Mouse (Mus musculus) kidney, postnatal 10 days (tissue): ENCODE measurements around the gene Aebp1.
"Not testable (repeated sequence)": the region's sequence is repeated elsewhere in the genome, so short reads cannot be mapped to it uniquely, and the experiment has no call there.

Experiments
- DNase-seq: peaks from one replicate; pipeline ENCODE4 v3.0.0; 2021; ENCODE audit warnings: mixed read lengths

The Aebp1 gene

DNA sequence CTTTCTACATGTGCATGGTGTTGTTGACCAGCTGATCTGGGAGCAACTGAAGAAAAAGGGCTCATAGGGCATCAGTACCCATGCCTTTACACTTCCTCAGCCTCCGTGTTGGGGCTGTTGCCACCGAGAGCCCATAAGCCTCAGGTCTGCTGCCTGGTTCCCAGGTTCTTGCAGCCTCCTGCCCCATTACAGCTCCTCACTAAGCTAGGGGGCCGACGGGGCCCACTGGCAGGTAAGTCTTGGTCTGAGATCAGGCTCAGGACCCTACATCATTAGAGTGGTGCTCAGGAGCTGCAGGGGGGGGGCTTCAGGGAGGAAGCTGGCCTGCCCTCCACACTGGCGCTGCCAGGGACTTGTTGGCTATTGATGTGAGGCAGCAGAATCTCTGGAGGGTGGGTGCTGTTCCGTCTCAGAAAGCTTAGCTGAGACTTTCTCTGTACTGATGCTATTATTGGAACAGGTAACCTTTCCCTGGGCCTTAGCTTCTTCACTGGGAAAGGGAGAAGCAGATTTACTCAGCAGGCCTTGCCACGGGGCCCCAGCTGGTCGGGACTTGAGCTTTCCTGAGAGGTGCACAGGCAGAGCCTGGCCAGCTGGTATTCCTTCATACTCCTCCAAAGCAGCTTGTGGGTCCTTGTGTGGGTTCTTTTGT lies 5.1 kb upstream of the Aebp1 start:
- DNase-seq: no peak

DNA sequence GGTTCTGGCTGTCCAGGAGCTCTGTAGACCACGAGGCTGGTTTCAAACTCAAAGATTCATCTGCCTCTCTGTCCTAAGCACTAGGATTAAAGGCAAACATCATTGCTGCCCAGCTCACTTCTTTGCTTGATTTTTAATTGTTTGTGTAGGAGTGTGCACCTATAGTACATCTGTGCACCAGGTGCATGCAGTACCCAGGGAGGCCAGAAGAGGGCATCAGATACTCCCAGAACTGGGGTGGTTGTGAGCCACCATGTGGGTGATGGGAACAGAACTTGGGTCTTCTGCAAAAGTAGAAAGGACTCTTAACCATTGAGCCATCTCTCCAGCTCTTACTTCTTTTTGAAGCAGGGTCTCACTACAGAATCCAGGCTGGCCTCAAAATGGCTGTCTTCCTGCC lies 3.0 kb upstream of the Aebp1 start:
- DNase-seq: peak; percentile 18

DNA sequence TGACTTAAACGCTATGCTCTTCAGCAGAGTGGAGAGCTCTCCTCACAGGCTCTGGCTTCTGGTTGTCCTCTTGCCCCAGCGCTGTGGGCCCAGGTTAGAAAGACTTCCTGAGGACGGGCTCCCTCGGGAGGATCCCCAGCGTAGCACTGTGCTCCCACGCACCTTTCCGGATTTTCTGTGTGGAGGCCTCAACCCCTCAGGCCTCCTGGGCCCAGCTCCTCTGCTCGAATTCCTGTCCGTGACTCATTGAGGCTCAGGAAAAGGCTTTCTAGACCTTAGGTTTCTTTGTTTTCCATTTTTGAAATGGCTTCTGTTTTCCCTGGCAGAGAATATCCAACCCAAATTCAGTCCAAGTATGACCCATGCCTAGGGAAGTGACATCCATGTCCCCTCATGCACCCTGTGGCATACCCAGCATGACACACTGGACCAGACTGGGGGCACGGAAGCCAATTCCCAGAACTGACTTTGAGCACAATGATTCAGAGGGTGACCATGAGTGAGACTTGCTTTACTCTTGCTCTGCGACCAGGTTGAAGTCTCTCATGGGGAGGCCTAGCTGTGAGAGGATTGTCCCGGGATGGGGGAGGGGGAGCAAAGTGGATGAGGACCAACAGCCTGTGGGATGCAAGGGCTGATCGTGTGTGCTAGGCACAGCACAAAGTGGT lies 1.7 kb upstream of the Aebp1 start:
- DNase-seq: no peak

DNA sequence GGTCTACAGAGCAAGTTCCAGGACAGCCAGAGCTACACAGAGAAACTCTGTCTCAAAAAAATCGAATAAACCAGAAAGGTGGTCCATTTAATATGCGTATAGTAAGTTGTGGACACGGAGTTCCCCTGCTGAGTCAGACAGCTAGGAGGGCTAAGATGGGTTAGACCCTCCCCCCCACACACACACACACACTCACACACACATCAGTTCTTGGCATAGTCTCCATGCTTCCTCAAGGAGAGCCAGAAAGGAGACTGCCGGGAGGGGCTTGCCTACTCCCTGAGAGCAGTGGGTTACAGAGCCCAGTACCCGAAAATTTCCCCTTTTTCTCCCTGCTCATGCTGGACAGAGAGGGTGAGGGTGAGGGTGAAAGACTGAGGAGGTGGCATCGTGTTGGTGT lies 1.1 kb upstream of the Aebp1 start:
- no peak for DNase-seq

DNA sequence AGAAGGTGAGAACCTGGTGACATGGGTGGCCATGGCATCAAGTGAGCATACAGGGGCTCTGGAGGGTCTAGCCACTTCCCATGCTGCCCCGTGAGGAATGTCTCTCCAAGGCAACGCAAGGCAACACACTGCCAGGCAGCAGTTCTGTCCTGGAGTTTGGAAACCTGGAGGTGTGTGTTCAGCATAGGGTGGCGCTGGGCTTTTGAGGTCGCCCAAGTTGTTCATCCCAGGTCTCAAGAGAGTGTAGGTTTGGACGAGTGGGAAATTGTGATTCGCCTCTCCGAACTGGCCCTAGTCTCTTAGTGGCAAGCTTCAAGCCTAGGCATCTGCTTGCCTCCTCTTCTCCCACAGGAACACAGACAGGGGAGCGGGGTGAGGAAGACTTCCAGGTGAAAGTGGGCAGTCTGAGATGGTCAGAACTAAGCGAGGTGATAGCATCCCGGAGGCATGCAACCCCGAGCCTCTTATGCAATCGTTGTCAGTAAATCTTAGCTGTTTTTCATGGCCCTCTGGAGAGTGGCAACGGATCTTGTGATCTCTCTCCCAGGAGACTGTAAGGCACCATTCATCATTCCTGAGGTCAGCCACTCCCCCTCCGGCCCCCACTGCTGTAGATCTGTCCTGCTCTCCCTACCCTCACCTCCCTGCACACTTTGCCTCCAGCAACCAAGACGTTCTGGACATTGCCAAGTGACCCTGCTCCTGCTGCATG lies 803 bp downstream of the Aebp1 start:
- peak; percentile 69 for DNase-seq

DNA sequence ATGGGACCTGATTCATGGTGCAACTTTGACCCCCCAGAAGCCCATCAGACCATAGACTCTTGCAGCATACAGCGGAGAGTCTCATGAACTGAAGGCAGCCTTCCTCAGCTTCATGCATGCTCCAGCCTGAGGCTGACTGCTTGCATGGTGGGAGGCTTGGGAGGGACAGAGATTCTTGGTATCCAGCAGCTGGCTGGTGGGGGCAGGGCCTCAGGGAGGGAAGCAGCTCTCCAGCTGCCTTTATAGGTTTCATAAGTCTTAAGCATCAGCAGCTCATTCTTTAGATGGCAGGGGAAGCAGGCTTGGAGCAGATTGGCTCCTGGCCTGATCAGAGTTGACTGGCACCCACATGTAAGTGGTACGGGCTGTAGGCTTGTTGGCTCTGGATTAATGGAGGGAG lies 5.4 kb downstream of the Aebp1 start:
- peak; percentile 57 for DNase-seq

DNA sequence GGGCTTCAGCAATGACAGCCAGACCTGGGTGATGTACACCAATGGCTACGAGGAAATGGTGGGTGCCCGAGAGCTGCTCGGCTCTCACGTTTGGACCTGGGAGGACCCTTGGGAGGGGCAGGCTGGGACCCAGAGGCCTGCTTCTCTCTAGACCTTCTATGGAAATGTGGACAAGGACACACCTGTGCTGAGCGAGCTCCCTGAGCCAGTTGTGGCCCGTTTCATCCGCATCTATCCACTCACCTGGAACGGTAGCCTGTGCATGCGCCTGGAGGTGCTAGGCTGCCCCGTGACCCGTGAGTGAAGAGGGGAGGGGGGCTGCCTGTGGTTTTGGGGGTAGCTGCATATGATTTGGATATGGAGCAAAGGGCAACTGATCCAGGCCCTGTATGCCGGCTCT lies 6.6 kb downstream of the Aebp1 start:
- DNase-seq: peak; percentile 51

DNA sequence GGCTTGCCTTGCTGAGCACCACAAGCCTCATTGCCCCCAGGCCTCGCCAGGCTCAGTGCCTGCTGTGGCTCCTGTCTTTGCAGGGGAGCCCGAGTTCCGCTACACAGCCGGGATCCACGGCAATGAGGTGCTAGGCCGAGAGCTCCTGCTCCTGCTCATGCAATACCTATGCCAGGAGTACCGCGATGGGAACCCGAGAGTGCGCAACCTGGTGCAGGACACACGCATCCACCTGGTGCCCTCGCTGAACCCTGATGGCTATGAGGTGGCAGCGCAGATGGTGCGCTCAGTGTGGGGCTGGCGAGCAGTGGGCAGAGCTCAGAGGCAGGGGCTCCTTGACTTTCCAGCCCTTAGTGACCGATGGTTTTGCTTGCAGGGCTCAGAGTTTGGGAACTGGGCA lies 7.6 kb downstream of the Aebp1 start:
- DNase-seq: peak; percentile 14

DNA sequence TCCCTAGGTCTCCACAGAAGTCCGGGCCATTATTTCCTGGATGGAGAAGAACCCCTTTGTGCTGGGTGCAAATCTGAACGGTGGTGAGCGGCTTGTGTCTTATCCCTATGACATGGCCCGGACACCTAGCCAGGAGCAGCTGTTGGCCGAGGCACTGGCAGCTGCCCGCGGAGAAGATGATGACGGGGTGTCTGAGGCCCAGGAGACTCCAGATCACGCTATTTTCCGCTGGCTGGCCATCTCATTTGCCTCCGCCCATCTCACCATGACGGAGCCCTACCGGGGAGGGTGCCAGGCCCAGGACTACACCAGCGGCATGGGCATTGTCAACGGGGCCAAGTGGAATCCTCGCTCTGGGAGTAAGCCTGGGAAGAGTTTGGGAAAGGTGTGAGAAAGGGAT lies 8.3 kb downstream of the Aebp1 start:
- DNase-seq: peak; percentile 9

DNA sequence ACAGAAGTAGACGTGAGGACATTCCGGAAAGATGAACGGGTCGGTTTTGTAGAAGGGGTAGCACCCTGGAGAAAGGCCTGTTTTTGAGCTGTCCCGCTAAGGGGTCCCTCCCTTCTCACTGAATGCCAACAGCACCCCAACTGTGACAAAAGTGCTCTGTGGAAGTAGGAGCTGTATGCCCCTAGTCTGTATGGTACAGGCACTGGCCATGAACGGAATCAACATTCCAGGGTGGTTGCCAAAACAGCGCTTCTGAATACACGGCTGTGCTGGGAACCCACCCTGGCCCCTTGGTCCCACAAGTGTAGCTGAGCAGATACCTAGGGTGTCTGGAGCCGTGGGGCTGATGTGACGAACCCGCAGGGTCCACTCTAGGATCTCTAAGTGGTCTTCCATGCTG lies 11.0 kb downstream of the Aebp1 start:
- no peak for DNase-seq

DNA sequence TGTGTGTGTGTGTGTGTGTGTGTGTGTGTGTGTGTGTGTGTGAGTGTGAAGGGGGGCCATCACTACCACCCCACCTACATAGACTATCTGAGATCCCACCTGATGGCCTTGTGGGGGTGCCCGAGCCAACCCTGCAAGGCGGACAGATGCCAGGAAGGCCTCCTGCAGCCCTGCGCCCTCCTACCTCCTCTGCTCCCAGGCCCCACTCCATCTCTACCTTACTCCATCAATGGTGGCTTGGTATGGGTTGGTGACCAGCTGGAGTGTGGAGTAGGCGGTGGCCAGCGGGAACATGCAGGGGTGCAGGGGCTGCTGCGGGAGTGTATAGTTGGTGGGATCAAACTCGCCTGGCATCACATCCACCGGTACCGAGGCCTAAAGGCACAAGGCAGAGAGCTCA lies 11.4 kb downstream of the Aebp1 start:
- no peak for DNase-seq

DNA sequence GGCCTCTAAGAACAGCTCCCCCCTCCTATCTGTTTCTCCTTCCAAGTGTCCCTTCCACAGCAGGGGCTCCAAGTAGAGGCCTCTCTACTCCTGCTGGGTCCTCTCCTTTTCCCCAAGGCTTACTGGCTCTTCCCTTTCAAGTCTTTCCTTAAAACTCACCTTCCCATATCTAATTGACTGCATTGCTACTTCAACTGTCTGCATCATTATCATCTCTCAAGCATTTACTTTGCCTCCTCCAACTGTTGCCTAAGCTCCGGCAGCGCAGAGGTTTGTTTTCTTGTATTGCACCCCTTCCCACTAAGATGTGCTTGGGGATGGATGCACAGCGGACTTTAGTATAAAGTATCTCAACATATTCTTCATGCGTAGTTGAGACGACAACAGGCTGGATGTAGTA lies 15.7 kb downstream of the Aebp1 start:
- DNase-seq: no peak

DNA sequence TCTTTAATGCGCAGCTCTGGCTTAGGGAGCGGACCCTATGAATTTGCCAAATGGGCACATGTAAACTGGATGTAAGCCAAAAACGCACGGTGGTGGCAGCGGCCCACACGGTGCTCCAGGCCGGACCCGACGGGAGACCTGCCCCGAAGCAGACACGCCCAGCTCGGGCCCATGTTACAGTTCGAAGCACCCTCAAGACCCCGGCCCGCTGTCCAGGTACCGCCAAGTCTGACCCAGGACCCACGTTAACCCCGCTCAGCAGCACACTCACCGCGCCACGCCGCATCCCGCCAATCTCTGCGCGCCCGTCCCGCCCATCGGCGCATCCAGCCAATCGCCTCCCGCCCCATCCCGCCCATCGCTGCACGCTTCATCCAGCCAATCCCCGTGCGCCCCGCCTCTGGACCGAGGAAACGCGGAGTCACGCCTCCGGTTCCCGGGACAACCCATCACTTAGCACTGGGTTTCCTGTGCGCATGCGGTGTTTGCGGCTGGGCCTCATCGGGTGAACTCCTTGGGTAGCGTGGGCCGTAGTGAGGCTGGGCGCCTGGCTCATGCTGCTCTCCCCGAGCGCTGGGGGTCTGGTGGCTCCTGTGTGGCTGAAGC lies 16.3 kb downstream of the Aebp1 start, which contains the start of gene Pold2:
Gene Pold2 (minus strand): TSS at position 372 of the 606 bp plus-strand sequence.
- DNase-seq: peak; percentile 99

DNA sequence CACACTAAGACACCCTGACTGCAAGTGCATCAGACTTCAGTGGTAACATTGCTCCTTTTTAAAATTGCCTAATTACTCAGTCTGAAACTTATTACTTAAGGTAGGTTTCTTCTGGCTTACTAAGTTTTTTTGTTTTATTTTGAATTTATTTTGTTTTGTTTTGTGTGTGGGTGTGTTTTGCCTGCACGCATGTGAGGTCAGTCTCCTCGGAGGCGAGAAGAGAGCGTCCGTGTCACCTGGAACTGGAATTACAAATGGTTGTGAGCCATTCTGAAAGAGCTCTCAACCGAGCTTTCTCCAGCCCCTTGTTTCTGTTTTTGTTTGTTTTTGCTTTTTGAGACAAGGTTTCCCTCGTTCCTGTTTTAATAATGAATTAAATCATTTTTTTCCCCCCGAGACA lies 16.9 kb downstream of the Aebp1 start:
- no peak for DNase-seq

DNA sequence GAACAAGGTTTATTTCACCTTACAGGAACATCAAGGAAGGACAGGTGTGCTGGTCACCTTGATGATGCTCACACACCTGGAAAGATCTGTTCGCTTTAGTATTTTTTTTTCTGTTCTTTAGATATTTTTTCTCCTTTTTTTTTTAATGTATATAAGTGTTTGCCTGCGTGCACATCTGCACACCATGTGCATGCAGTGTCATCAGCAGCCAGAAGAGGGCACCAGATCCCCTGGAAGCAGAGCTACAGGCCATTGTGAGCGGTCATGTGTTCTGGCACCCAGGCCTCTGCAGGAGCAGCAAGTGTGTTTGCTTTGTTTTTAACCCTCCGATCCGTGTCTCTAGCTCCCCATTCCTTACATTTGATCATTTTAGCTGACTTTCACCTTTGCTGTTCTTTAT lies 18.2 kb downstream of the Aebp1 start:
- DNase-seq: peak; percentile 79

DNA sequence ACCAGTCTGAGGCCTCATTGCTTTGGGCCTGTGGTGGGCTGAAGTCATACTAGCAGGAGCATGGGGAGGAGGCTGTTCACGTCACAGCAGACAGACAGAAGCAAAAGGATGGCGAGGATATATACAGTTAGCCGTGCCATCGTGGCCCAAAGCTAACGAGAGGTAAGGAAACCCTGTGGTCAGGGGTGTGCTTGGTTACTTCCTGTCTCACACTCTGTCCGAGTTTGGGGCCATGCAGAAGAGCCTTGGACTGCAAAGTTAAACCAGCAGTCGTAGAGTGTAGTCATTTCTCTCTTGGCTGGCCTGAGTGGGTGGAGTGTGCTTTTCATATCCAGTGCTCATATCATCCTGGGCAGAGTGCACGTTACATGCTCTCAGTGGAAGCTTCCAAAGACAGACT lies 20.8 kb downstream of the Aebp1 start:
- no peak for DNase-seq

DNA sequence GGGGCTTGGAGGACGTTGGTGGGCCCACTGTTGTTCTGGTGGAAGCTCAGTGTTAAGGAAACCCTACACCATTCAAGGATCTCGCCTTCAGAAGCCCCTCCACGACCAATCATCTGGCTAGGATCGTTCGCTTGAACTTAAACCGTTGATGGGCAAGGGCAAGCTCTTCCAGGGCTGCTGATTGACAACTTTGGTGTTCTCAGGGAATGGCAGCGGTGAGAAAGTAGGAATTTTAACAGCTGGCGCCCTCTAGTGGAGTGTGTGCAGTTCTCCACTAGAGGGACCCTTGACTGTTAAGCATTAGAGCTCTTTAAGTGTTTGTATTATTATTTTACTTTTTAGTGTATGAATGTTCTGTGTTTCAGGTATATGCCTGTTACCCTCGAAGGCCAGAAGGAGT lies 24.4 kb downstream of the Aebp1 start:
- DNase-seq: peak; percentile 80

DNA sequence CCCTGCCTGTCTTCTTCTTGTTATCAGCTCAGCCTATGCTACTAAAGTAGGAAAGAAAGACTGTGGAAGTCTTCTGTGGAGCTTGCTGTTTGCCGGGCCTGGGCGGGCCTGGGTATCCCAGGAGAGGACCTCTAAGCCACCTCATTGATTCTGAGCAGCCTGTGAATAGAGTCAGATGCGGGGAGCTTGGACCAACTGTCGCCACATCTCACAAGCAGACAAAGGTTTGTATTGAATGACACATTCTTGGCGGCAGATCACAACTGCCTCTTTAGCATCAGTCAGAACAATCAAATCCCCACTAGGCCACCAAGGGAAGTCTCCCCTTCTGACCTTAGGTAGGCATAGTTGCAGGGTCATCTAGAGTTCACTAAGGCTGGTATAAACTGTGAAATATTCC lies 25.5 kb downstream of the Aebp1 start:
- no peak for DNase-seq

DNA sequence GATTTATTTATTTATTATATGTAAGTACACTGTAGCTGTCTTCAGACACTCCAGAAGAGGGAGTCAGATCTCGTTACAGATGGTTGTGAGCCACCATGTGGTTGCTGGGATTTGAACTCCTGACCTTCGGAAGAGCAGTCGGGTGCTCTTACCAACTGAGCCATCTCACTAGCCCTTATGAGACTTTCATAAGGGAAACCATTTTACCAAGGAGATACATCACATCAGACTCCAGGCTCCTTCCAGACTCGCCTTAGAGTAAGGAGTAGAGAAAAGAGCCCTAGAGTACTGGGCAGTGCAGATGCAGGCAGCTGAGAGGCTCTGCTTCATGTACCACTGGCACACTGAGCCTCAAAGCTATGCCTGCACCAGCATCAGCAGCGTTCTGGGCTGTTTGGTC lies 26.8 kb downstream of the Aebp1 start:
- DNase-seq: not testable (repeated sequence)

DNA sequence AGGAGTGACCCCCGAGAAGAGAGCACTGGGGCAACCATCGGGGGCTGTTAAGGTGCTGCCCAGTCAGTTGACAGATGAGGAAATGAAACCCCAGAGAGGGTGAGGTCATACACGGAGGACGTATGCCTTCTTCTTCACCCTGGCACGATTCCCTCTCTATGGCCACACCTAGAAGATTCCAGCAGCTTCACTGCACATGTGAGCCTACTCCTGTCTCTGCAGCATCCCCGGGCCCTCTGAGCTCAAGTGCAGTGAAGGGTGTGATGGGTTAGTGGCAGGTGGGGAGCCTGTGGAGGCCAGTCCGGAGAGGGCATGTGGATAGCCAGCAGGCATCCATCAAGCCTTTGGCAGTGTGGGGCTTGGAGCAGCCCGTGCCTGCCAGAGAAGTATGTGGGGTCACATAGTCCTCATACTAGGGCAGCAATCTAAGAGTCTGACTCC lies 30.4 kb downstream of the Aebp1 start:
- peak; percentile 65 for DNase-seq

DNA sequence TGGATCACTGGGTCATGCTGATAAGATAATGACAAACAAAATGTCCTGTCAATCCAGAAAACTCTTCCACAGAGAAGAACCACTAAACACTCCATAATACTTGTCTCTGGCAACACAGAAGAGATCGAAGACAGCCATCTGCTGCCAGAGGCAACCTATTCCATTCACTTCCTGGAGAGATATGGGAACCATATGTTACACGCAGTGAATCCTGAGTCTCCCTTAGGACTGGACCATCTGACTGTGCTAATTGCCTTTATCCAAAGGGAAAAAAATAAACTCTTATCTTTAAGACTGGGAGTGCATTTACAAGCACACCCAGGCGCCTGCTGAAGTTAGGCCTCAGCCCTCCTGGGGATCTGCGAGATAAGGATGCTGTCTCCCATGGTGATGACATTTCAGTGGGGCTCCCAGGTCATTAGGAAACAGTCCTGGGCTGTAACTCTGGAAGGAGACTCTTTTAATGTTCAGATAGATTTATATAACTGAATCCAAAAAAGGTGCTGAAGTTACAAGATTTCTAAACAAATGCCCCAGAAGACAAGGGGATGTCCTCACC lies 31.1 kb downstream of the Aebp1 start:
- DNase-seq: no peak

DNA sequence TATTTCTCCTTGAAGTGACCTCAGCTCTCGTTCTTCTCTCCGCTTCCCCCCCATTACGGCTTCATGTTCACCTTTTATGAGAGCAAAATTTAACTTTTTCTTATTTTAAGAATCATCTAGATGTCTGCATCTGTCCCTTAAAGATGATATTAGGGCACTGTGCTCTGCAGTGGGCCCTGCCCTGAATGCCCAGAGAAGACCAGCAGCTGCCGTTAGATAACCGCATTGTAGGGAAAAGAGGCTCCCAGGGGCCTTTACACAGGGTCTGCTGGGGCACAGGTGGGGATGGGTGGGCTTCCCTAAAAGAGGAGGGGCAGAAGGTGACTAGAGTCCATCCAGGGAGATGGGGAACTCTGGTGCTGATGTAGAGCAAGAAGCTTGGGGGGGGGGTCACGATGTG lies 32.1 kb downstream of the Aebp1 start:
- DNase-seq: no peak

DNA sequence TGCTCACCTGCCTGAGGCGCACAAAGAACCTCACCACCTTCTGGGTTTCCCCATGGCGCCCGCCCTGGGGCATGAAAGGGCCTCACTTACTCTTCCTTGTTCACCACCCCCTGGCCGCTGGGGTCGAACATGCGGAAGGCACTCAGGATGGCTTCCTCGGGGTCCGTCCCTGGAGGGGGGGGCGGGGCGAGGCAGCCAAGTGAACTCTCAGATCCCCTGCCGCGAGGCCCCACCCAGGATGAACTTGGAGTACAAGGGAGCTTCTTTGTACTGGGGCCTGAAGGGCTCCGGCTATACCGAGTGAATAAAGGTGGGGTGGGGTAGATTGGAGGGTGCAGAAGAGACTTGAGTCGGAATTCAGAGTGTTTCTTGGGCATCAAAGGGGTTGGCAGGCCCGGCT lies 35.5 kb downstream of the Aebp1 start:
- DNase-seq: peak; percentile 38
